Mouse (Mus musculus): ENCODE measurements around the gene Slc9a8. TPM values are rescaled to one million over a fixed set of nuclear protein-coding genes. Genes with fewer than 3 reads are reported as not detected.

Gene Slc9a8
- total and polyA plus RNA-seq, 3 experiments = 16.7 to 25.8 TPM; not detected in 1

GRCm38 (mm10) chr2:167436371-167436770 lies 14.9 kb downstream of the Slc9a8 start:
- Histone ChIP-seq H3K9me3 (replicated peaks; ENCODE audit: insufficient read depth, low read length) (0 out of 2 replicates have a peak, but pooled peaks cover 3% of the 10 kb centered on the region), H3K9ac (ENCODE audit: control insufficient read depth, low read depth, low read length, poor library complexity, severe bottlenecking) (no peak overlapping the region), H3K4me3 (ENCODE audit: control insufficient read depth in 1 of 2, insufficient read depth in 1 of 2, low read depth in 2 of 2, low read length in 2 of 2) (no peak overlapping the region), H3K4me1 (ENCODE audit: control insufficient read depth in 1 of 2, insufficient read depth in 2 of 2, low read length in 2 of 2) (no peaks in the 10 kb centered on the region), H3K27me3 (ENCODE audit: control insufficient read depth in 1 of 2, insufficient read depth in 2 of 2, low read length in 2 of 2) (no peaks in the 10 kb centered on the region), H3K79me2 (ENCODE audit: control insufficient read depth, insufficient read depth, low read length, poor library complexity) (no peaks in the 10 kb centered on the region), H3K27ac (ENCODE audit: control insufficient read depth, low read depth, low read length) (no peak overlapping the region), H3K36me3 (ENCODE audit: control insufficient read depth in 1 of 2, insufficient read depth in 2 of 2, low read length in 2 of 2) (peaks cover 2 to 25% of the 10 kb centered on the region in 2 experiments; a peak in 3 of 4 replicates)
- no peak for DNase-seq (ENCODE audit: low read depth, low spot score)
- no peak for TF ChIP-seq POLR2AphosphoS5 (IDR thresholded peaks at IDR 0.05; ENCODE audit: borderline replicate concordance, low read depth, low read length)
- TF ChIP-seq MYC (IDR thresholded peaks at IDR 0.05; ENCODE audit: low read depth, low read length) = no peak
- no peak for TF ChIP-seq UBTF (IDR thresholded peaks at IDR 0.05; ENCODE audit: borderline replicate concordance, insufficient read depth, low read depth, low read length)
- TF ChIP-seq TAL1 (IDR thresholded peaks at IDR 0.05; ENCODE audit: low read length) = no peak
- no peak for TF ChIP-seq KAT2A (conservative IDR thresholded peaks at IDR 0.05; ENCODE audit: low read depth, low read length)
- TF ChIP-seq RAD21 (IDR thresholded peaks at IDR 0.05; ENCODE audit: low read depth, low read length) = no peak

GRCm38 (mm10) chr2:167439422-167439821 lies 17.9 kb downstream of the Slc9a8 start:
- H3K27ac ChIP-seq (ENCODE audit: control insufficient read depth, low read depth, low read length) = no peak overlapping the region
- DNase-seq (ENCODE audit: low read depth, low spot score) = no peak
- H3K36me3 ChIP-seq (ENCODE audit: control insufficient read depth in 1 of 2, insufficient read depth in 2 of 2, low read length in 2 of 2) = peaks cover 2 to 29% of the 10 kb centered on the region in 2 experiments; a peak in 3 of 4 replicates
- H3K4me3 ChIP-seq (ENCODE audit: control insufficient read depth in 1 of 2, insufficient read depth in 1 of 2, low read depth in 2 of 2, low read length in 2 of 2) = no peak overlapping the region
- no peaks in the 10 kb centered on the region for H3K27me3 ChIP-seq (ENCODE audit: control insufficient read depth in 1 of 2, insufficient read depth in 2 of 2, low read length in 2 of 2)
- H3K9ac ChIP-seq (ENCODE audit: control insufficient read depth, low read depth, low read length, poor library complexity, severe bottlenecking) = no peak overlapping the region
- TF ChIP-seq SIN3A (IDR thresholded peaks at IDR 0.05; ENCODE audit: low read length) (no peak), KAT2A (conservative IDR thresholded peaks at IDR 0.05; ENCODE audit: low read depth, low read length) (no peak), NRF1 (IDR thresholded peaks at IDR 0.05; ENCODE audit: insufficient read depth, low read depth, low read length, poor library complexity, severe bottlenecking) (no peak), CHD1 (IDR thresholded peaks at IDR 0.05; ENCODE audit: low read depth, low read length) (no peak), ZKSCAN1 (IDR thresholded peaks at IDR 0.05; ENCODE audit: low read depth, low read length) (no peak), GABPA (IDR thresholded peaks at IDR 0.05; ENCODE audit: low read depth, low read length) (no peak), HCFC1 (IDR thresholded peaks at IDR 0.05; ENCODE audit: low read depth, low read length) (no peak), CTCF (IDR thresholded peaks at IDR 0.05 in 2 of 3, conservative IDR thresholded peaks at IDR 0.05 in 1 of 3; ENCODE audit: control insufficient read depth in 1 of 3, insufficient read depth in 1 of 3, low read depth in 2 of 3, low read length in 3 of 3, poor library complexity in 1 of 3, severe bottlenecking in 1 of 3) (no peak), BHLHE40 (IDR thresholded peaks at IDR 0.05; ENCODE audit: borderline replicate concordance, low read depth, low read length) (no peak), TCF12 (IDR thresholded peaks at IDR 0.05; ENCODE audit: low read depth, low read length) (no peak), SMC3 (IDR thresholded peaks at IDR 0.05; ENCODE audit: low read depth, low read length) (no peak), GATA1 (IDR thresholded peaks at IDR 0.05; ENCODE audit: low read depth, low read length) (no peak), TBP (IDR thresholded peaks at IDR 0.05; ENCODE audit: low read depth, low read length) (no peak), MAX (IDR thresholded peaks at IDR 0.05; ENCODE audit: low read length) (no peak), E2F4 (IDR thresholded peaks at IDR 0.05; ENCODE audit: borderline replicate concordance, low read depth, low read length) (no peak), MEF2A (IDR thresholded peaks at IDR 0.05; ENCODE audit: extremely low read depth, insufficient replicate concordance, low read depth, low read length, poor library complexity, severe bottlenecking) (no peak), MYB (IDR thresholded peaks at IDR 0.05; ENCODE audit: low read depth, low read length) (no peak), RAD21 (IDR thresholded peaks at IDR 0.05; ENCODE audit: low read depth, low read length) (no peak), TAL1 (IDR thresholded peaks at IDR 0.05; ENCODE audit: low read length) (no peak)
- H3K9me3 ChIP-seq (replicated peaks; ENCODE audit: insufficient read depth, low read length) = 0 out of 2 replicates have a peak, but pooled peaks cover 3% of the 10 kb centered on the region
- H3K4me1 ChIP-seq (ENCODE audit: control insufficient read depth in 1 of 2, insufficient read depth in 2 of 2, low read length in 2 of 2) = no peaks in the 10 kb centered on the region
- H3K79me2 ChIP-seq (ENCODE audit: control insufficient read depth, insufficient read depth, low read length, poor library complexity) = no peaks in the 10 kb centered on the region
